ENCODE assay signal across 11 mouse cellular contexts in genomic region chr12:54354187-54354586, GRCm38 (mm10).
DNase-seq lines count a peak whose midpoint lies in the region; ATAC-seq lines count a peak whose summit lies in the region.
"Had no signal": no experiment of that assay in that cellular context is flagged by ENCODE, and none has a peak within 500 bp of the region (broad histone marks: within the 10 kb centered on the region; RNA-seq: fewer than 3 reads in every experiment).

No protein-coding gene starts in this region.

- intact Hi-C loops in heart, postnatal 36 days (cut with DNase I): loop anchor here (5.0 kb wide), 1 partner anchor 193 kb away; no protein-coding TSS in a partner anchor
- intact Hi-C loops in left cerebral cortex, postnatal 25 days (cut with DNase I): loop anchor here (5.0 kb wide), 1 partner anchor 152 kb away; the partner anchor contains the start of gene Egln3

- WGBS in heart, embryonic 10.5 days: 44% methylated on average over 6 of the region's 6 CpGs
- WGBS in limb, embryonic 13.5 days: 48% methylated on average over 6 of the region's 6 CpGs

- peaks cover 15% of the 10 kb centered on the region; the same call in 1 of the 2 replicates for H3K4me1 ChIP-seq in heart, embryonic 10.5 days
- H3K4me1 ChIP-seq in limb, embryonic 13.5 days: 0 out of 2 replicates have a peak, but pooled peaks cover 8% of the 10 kb centered on the region

- H3K4me2 ChIP-seq in limb, embryonic 13.5 days (replicated peaks): no peak overlapping the region
- H3K4me2 ChIP-seq: limb, embryonic 12.5 days had no signal

- no peak for DNase-seq in heart, embryonic 10.5 days (ENCODE audit: low spot score)
- DNase-seq in heart, postnatal 36 days: no peak
- DNase-seq in embryo, embryonic 10.5 days (ENCODE audit: low spot score): peak; percentile 55
- peak; percentile 52 for DNase-seq in kidney, adult 9 months
- DNase-seq in cerebellum, adult 18-20 months: no peak
- DNase-seq in left cerebral cortex, postnatal 25 days (ENCODE audit: low spot score in 2 of 2): no peak
- DNase-seq in adrenal gland, postnatal 36 days: no peak
- DNase-seq: heart, adult 11 months; heart, postnatal 10 days had no signal

- H3K9me3 ChIP-seq in heart, embryonic 10.5 days: no peaks in the 10 kb centered on the region
- no peaks in the 10 kb centered on the region for H3K9me3 ChIP-seq in limb, embryonic 13.5 days
- H3K9me3 ChIP-seq: limb, embryonic 12.5 days had no signal

- H3K9ac ChIP-seq in limb, embryonic 13.5 days: 0 out of 2 replicates have a peak overlapping the region, but pooled peaks have one; percentile 8
- H3K9ac ChIP-seq: limb, embryonic 12.5 days had no signal

- H3K27me3 ChIP-seq in heart, embryonic 10.5 days (ENCODE audit: insufficient read depth, poor library complexity, severe bottlenecking): no peaks in the 10 kb centered on the region
- no peaks in the 10 kb centered on the region for H3K27me3 ChIP-seq in limb, embryonic 13.5 days
- H3K27me3 ChIP-seq: limb, embryonic 12.5 days had no signal

- no peak for ATAC-seq in limb, embryonic 13.5 days (ENCODE audit: low FRiP score, low read depth)

- H3K4me3 ChIP-seq in heart, embryonic 10.5 days: no peak overlapping the region
- H3K4me3 ChIP-seq in limb, embryonic 13.5 days: no peak overlapping the region
- H3K4me3 ChIP-seq: limb, embryonic 12.5 days had no signal

- H3K27ac ChIP-seq in heart, embryonic 10.5 days: 0 out of 2 replicates have a peak overlapping the region, but pooled peaks have one; percentile 30
- H3K27ac ChIP-seq in limb, embryonic 13.5 days: no peak overlapping the region
- H3K27ac ChIP-seq: limb, embryonic 12.5 days had no signal

- H3K36me3 ChIP-seq in heart, embryonic 10.5 days: no peaks in the 10 kb centered on the region
- no peaks in the 10 kb centered on the region for H3K36me3 ChIP-seq in limb, embryonic 13.5 days
- H3K36me3 ChIP-seq: limb, embryonic 12.5 days had no signal

Comparison
In these comparisons a context has a peak if more than half of its experiments do, and no peak if none do; other contexts are left out.
1. DNase-seq: peak in embryo, embryonic 10.5 days (single experiment) and kidney, adult 9 months (single experiment); none in heart, embryonic 10.5 days (single experiment), heart, postnatal 36 days (0 of 2), cerebellum, adult 18-20 months (0 of 2), left cerebral cortex, postnatal 25 days (0 of 2) and adrenal gland, postnatal 36 days (0 of 2).